Mouse (Mus musculus): ENCODE measurements around the gene Gm26566.

The Gm26566 gene

DNA sequence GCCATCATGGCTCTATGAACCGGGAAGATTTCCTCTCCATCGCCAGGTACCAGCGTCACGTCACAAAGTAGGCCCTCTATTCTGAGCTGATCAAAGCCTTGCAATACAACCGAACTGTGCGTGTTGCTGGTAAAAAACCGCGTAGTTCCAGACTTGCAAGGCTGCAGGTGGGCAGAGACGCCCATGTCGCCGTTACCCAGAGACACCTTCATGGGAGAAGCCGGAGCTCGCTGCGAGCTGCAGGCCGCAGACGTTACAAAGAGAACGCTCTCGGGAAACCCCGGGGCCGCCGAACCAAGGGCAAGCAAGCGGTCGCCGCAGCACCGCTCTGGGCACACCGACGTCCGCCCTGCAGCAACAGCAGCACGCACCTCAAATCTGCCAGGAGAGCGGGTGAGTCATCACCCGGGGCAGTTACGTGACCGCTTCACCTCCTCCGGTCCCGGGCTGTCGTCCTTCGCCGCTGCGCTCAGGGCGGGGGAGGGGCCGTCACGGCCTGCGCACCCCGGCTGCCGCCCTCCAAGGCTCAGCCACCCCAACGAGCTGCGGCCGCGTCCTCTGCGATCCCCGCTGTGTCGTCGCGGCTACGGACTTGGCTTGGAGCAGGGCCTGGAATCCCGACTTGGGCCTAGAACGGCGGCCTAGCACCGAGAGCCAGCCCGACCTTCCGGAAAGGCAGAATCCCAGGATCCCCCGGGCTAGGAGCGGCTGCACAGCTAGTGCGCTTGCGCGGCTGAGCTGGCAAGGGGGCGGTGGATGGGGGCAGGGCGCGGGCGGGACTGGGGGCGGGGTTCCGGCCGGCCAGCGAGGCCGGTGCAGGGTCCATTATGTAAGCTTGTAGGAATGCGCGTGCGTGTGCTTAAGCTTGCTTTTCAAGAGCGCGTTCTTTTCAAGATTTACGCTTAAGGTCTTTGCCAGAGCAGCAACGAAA lies at the start of gene Gm26566, which contains the start of gene Klhl9:
Gene Gm26566 (plus strand): TSS at position 15 of the 931 bp plus-strand sequence.
Gene Klhl9 (minus strand): TSS at position 675 of the 931 bp plus-strand sequence.
- peak; percentile 88 to 91 for DNase-seq

DNA sequence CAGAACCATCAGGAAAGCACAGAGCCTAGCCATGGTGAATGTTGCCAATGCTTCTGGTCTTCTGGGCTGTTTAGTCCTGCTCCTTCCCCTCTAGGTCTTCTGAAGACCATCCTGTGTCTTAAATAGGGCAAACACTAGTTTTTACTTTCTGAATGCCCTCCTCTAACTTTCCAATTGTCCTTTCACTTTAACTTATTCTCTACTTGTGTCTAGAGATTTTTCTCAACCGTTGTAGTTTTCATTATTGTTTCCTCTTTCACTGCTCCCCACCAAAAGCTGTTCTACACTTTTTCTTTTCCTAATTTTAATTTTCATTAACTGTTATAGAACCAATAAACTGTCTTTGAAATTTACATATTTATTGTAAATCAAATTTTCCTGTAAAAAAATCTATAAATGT lies 44.8 kb upstream of the Gm26566 start, which contains the start of gene Ifna16:
Gene Ifna16 (minus strand): TSS at position 101 of the 400 bp plus-strand sequence.
- no peak for DNase-seq

- DNase-seq: peak in 1 of 2 experiments; percentile 30
These were observed 41.2 kb upstream of the Gm26566 start for GRCm38 (mm10) chr4:88680362-88680761.

GRCm38 (mm10) chr4:88681353-88681752 lies 40.3 kb upstream of the Gm26566 start:
- DNase-seq: no peak

DNA sequence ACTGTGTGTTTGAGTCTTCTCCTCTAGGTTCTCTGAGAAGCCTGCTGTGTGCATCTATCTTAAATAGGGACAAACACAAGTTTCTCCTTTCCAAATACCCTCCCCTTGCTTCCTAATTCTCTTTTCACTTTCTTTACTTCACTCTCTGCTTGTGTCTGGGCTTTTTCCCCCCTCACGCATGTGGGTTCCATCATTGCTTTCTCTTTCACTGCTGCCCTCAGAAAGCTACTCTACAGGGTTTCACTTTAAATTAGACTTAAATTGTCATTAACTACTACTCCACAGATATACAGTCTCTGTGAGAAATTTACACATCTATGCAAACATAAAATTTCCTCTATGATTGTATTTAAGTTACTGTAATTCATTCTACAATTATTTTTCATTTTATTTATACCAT lies 37.8 kb upstream of the Gm26566 start, which contains the start of gene Ifna2:
Gene Ifna2 (minus strand): TSS at position 101 of the 400 bp plus-strand sequence.
- DNase-seq: no peak

- DNase-seq: no peak
These were observed 30.3 kb upstream of the Gm26566 start, which contains the start of gene Ifnab for GRCm38 (mm10) chr4:88691259-88691658. TSS of gene Ifnab (minus strand) at chr4:88691359.

DNA sequence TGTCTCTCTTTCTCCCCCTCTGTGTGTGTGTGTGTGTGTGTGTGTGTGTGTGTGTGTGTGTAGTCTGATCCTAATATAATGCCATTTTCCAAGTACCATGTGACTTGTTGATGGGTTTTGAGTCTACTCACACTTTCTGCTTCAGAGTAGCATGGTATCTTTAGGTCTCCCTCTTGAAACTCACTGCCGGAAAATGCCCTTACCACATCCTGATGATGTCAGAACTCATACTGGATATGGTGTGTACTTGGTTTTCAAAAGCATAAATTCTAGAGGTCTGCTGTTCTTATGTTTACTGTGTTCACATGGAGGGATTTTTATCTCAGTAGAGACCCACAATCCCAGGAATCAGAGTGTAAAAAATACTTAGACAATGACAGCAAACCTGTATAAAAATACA lies 29.1 kb upstream of the Gm26566 start:
- no peak for DNase-seq

- DNase-seq: no peak
These were observed 28.2 kb upstream of the Gm26566 start for GRCm38 (mm10) chr4:88693392-88693791.

DNA sequence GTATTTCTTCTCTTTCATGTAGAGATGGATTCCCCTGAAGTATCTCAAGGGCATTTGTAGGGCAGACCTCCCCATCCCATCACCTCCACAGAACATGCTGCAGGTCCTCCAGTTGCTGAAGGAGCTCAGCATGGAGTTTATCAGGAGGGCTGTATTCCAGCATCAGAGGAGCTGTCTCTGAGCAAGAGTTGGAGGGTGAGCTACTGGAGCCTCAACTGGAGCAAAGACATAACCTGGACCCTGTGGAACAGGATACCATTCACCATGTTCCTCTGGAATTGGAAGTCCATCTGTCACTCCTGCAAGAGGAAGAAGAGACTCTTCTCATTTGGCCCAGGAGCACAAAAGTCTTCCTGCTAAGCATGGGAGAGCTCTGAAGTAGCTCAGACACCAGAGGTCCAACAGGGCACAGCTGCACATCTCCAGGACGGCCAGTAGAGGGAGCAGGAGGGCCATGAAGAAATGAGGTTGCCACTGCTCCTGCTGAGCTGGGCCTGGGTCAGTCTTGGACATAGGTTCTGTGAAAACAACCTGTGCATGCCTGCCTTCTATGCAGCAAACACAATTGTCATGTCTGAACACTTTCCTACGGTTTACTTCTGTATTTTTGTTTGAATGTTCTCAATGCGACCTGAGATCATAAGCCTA lies 25.2 kb upstream of the Gm26566 start:
- DNase-seq: peak; percentile 55 to 75

GRCm38 (mm10) chr4:88697108-88697507 lies 24.5 kb upstream of the Gm26566 start:
- DNase-seq: no peak

DNA sequence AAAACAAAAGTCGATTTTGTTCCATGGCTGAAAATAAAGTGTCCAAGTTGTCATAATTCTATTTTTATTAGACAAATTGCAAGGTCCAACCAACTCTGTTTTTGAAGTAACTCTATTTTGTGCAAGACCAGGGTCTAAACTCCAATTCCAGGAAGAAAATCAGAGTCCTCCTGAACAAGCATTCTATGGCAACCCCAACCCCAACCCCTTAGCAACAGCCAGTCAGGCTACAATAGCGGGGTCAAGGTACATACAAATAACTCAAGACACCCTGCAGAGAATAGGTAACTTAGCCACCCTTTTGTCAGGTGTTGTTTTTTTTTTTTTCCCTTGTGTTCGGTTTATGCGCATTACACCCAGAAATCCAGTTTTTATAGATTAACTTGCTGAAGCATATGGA lies 23.9 kb upstream of the Gm26566 start:
- peak in 1 of 2 experiments; percentile 49 for DNase-seq

GRCm38 (mm10) chr4:88698781-88699180 lies 22.8 kb upstream of the Gm26566 start:
- no peak for DNase-seq

DNA sequence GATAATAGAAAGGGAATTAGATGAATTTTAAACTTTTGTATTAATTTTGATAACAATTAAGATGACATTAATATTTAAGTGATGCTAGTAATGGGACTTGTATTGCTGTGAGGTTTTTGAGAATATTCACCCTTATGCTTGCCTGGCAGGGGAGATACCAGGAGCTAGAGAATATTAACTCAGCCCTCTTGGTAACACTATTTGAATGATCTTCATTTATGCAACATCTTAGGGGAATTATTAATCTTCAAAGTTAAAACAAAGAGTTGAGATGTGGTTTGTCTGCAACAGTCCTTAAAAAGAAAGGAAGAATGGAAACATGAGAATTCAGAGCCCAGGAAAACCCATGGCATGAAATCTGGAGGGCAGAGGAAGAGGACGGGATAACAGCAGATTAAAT lies 22.3 kb upstream of the Gm26566 start:
- DNase-seq: no peak

DNA sequence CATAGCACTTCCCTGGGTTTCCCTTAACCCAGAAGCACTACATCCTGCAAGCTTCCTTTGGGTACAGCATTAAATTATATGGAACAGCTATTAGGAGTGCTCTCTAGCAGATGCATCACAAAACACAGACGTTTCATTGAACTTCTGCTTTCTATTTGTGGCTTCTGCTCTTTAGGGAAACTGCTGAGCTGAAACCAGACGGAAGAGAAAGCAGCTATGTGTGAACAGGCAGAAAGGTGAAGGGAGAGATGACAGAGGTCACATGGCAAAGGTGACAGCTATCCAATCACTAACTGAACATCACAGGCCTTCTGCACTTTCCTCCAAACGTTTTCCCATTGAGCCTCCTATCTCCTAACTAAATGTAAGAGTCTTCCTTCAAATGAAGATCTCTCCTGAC lies 15.7 kb upstream of the Gm26566 start:
- no peak for DNase-seq

- DNase-seq: no peak
These were observed 14.3 kb upstream of the Gm26566 start for GRCm38 (mm10) chr4:88707128-88707826.

DNA sequence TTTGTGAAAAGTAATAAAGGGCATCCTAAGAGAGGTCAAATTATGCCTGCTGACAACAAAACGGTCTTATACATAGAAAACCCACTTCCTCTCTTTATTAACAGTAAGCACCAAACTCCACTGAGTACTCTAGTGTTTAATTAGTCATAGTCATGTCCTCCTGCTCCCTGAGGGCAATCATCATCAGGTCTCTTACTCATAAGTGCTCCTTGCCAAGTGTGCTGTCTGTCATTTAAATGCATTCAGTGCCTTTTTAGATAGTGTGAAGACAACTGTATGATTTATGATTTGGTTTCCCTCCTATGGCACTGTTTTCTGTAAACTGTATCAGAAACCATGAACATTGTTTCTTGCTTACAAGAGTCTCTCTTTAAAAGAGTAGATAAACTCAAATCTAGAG lies 7.3 kb upstream of the Gm26566 start:
- no peak for DNase-seq

GRCm38 (mm10) chr4:88715059-88715458 lies 6.5 kb upstream of the Gm26566 start:
- no peak for DNase-seq

- DNase-seq: no peak
These were observed 2.9 kb upstream of the Gm26566 start for GRCm38 (mm10) chr4:88718715-88719114.

DNA sequence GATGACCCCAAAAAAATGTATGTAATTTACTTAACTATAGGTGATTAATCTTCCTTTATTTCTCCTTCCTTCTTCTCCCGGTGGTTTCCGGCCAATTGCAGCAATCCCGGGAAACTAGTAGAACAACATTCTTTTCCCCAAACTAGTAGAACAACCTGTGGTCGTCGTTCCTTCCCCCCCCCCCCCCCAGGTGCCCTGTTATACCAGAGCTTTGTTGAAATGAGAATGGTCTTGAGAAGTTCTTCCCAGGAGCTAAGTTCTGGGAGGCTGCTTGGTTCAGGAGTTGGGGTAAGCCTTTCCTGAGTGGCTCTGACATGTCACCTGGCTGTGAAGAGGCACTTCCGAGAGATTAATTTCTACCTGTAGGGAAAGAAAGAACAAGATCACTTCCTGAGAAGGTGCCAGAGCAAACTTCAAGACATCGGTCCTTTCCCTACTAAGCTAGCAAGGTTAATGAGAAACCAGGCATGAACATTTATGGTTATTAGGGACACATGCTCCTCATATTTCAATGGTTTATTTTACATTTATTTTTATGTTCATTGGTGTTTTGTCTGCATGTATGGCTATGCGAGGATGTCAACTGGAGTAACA lies 2.0 kb downstream of the Gm26566 start:
- peak; percentile 20 to 27 for DNase-seq

GRCm38 (mm10) chr4:88726727-88727126 lies 5.1 kb downstream of the Gm26566 start:
- no peak for DNase-seq

- peak; percentile 34 to 42 for DNase-seq
These were observed 5.7 kb downstream of the Gm26566 start for GRCm38 (mm10) chr4:88727324-88727723.

GRCm38 (mm10) chr4:88738480-88738879 lies 16.9 kb downstream of the Gm26566 start:
- DNase-seq: peak; percentile 44 to 81

DNA sequence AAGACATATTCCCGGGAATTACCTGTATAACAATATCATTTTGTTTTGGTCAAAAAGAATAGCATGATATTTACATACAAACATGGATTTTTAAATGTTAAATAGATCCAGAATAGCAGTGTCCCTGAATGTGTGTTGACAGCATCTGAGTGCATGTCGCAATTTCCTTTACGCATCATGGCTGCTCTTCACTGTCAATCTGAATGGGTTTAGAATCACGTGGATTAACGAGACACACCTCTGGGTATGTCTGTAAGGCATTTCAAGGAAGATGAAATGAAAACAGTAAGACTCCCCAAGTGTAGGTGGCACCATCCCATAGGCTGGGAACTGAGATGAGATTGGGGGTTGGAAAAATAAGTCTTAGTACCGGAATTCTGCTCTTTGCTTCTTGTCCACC lies 17.4 kb downstream of the Gm26566 start:
- DNase-seq: no peak

Measured in kidney, adult 8-10 months (tissue).